Mouse (Mus musculus): ENCODE data around the gene Fbxo6.

Gene Fbxo6

DNA sequence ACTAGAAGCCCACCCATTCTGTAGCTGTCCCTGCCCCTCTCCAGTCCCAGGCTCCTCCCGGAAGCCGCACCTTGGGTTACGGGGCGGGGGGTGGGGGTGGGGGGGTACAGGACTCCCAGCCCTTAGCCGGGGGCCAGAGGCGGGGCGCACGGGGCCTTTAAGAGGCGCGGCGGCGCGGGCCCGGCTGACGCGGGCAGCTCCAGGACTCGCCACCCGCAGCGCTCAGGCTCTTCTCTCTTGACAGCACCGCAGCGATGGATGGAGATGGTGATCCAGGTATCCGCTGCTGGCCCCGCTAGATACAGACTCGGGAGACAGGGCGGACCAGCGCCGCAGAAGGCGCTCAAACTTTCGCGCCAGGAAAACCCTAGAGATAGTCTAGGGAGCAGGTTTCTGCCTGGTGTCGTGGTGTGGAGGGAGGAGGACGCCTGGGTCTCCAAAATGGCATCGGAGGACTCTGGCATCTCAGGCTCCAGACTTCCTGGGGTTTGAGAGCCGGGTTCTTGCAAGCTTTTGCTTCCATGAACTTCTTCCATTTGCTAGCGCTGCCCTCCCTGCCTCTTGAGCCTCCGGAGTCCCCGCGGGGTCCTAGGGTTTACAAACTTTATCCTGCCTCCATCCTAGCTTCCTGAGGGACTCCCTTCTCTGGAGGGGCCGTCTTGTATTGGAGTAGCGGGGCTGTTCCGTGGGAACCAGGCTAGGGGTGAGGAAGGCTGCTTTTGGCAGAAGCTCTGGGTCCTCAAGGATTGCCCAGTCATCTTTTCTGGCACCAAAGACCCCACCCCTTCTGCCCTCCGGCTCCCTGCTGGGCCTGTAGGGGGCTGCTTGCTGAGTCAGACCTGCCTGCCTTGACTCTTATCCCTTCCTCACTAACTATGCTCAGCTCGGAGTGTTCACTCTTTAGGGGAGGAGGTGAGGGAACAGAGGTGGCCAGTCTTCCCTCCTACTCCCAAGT, 8.8 kb upstream of the Fbxo6 start, which contains the start of the genes Fbxo44 and Fbxo2:
TSS of gene Fbxo44 (minus strand) at position 47 of the 955 bp plus-strand sequence.
TSS of gene Fbxo2 (plus strand) at position 186 of the 955 bp plus-strand sequence.
- no peak for DNase-seq (ENCODE audit: low spot score)

DNA sequence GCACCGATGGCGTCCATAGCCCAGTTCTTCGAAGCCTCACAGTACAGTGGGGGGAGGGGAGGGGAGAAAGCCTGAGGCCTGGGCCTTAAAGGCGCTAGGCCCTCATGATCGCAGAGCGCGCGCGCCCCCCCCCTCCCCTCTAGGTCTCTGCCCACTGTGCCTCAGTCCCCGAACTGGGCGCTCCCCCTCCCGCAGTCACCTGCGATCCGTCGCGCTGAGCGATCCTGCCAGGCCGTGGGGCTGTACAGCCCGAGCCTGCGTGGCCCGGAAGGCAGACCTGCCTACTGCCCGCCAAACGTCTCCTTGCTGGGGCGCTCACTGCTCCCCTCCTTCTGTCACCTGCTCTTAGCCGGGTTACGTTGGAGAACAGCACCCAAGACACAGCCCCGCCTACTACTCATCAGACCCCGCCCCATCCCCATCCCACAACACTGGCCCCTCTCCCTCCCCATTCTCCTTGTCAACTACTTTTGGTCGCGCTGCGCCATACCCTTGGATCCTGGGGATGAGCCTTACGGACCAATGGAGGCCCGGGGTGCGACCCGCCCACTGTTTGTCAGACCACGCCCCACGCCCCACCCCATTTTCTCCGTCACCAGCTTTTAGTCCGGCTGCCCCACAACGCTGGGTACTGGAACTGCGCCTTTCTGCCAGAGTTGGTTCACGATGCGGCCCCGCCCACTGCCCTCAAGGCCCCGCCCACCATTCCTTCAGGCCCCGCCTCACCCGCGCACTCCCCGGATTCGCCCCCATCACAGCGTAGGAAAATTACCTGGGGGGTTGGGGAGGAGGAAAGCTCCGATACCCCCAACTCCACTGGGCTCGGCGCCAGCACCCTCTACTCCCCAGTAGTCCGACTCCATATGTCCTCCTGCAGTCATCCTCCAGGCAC, 7.8 kb upstream of the Fbxo6 start:
- DNase-seq (ENCODE audit: low spot score) = peak; percentile 90

DNA sequence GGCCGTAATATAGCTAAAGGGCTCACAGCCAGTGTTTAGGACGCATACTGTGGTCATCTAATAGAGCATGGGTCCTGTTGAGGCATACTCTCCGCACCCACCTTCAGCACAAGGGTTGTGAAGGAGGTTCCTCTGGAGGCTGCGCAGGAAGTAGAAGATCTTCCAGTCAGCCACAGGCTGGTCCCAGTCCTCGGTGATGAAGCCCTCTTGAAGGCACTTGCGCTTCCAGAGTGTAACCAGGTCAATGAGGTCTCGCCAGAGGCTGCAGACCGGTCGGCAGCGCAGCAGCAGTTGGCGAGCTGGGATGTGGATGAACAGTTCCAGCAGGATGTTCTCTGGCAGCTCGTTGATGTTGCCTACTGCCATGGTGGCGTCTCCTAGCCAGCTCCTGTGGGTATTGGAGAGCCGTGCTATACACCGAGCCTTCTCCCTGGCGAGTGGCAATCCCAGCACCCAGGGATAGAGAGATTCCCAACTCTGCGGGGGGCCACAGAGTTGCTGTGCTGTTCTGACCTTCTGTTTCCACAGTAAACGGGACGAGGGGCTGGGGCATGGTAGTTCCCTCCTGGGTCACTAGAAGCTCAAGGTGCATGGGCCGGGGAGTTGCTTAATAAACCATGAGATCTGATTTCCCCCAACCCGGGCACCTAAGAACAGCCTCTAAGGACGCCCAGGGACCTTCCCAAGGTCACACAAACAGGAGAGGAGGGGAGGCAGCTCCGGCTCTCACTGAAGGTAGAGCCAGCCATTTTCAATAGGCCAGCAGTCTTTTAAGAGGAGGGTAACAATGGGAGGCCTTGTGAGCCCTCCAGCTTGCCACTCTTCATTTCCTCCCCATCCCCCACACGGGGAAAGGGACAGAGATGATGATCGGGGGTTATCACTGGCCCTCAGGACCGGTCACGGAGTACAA, 6.8 kb upstream of the Fbxo6 start:
- DNase-seq (ENCODE audit: low spot score) = no peak

DNA sequence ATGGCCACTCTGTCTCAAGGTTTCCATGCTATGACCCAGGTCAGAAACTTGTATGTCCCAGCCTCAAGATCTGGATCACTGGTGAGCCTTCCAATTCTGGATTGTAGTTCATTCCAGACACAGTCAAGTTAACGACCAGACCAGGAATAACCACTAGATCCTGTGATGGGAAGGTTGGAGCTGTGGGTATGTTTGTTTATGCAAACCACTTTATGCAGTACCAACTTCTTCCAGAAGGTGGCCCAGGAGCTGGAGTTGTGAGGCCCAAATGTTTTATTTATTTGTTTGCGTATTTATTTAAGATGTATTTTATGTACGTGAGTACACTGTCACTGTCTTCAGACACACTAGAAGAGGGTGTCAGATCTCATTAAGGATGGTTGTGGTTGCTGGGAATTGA, 3.0 kb upstream of the Fbxo6 start:
- no peak for DNase-seq (ENCODE audit: low spot score)

DNA sequence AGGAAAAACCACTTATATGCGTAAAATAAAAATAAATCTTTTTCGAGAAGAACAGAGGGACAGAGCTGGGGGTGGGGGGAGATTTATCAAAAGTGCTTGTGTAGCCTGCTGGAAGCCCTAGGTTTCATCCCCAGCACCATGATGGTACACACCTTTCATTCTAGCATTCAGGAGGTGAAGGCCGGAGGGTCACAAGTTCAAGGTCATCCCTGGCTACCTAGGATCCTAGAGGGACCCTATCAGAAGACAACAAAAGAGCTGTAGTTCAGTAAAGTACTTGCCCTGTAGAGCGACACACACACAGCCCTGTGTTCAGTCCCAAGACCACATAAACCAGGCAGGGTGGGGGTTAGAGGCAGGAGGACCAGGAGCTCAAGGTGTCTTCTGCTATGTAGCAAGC, 2.1 kb upstream of the Fbxo6 start:
- DNase-seq (ENCODE audit: low spot score) = no peak

DNA sequence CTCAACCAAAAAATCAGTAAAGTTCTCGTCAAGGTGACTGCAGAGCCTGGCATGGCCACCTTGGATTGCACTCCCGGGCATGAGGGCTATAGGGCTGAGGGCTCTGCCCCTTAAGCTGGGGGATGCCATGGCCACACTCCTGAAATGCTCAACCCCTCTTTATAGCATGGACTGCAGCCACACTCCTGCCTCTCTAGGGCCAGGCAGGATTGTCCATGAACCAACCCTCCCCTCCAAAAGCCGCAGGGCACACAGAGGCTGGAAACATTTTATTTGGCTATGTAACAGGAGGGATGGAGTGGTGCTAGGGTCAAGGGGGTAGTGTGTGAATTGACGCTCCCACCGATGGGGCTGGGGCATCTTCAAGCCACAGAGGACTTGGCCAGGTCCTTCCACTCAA, 607 bp upstream of the Fbxo6 start:
- no peak for DNase-seq (ENCODE audit: low spot score)

DNA sequence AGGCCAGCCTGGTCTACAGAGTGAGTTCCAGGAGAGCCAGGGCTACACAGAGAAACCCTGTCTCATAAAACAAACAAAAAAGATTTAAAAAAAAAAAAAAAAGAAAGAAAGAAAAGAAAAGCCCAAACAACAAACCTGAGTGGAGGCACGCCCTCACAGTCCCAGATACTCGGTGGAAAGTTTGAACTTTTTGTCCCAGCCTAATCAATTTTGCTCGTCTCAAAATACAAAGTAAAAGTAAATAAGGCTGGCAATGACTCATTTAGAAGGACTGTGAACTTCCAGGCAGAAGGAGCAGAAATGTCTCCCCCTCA, 1.0 kb downstream of the Fbxo6 start:
- DNase-seq (ENCODE audit: low spot score) = no peak

DNA sequence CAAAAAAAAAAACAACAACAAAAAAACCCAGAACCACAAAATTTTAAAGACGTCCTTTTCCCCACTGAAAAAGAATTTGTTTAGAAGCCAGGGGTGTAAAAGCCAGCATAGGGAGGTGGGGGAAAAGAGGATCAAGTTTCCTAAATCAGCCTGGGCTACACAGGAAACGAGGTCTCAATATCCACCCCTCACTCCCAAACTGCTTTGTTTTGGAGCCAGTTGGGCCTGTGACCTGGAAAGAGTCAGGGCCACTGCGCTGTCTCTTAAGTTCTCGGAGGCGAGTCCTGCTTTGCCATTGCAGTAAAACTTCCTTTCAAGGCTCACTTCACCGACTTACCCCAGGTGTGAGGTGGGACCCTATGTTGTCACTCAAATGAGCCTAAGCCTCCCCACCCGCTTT, 1.7 kb downstream of the Fbxo6 start:
- DNase-seq (ENCODE audit: low spot score) = no peak

DNA sequence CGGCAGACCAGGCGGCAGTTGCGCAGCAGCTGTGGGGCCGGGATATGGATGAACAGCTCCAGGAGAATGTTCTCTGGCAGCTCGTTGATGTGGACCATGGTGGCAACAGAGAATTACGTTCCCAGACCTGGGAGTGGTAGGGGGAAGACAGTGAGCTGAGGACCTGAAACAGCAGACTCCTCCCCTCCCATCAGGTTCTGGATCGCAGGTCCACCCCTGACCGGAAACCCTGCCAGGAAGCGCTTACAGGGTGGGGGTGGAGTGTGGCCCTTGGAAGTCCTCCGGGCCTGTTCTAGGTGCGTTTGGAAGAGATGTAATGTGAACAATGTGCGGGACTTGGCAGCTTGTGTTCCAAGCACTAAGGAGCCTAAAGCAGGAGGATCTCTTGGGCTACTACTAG, 2.4 kb downstream of the Fbxo6 start:
- DNase-seq (ENCODE audit: low spot score) = no peak

DNA sequence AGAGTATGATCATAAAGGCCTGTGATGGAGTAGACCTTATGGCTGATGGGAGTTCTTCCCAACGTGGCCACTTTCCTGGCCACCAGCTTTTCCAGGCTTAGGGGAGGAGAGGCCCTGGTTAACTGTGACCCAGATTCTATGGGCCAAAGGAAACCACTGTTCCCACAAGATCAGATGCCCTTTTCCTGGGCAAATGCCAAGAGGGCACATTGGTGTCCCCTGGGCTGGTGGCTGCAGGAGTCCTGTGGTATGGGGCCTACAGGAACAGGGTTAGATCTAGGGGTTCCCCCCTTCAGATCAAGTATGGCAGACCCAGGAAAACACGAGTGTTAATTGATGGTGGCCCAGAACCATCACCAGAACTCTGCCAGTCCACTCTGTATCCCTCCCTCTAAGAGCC, 4.2 kb downstream of the Fbxo6 start:
- no peak for DNase-seq (ENCODE audit: low spot score)

DNA sequence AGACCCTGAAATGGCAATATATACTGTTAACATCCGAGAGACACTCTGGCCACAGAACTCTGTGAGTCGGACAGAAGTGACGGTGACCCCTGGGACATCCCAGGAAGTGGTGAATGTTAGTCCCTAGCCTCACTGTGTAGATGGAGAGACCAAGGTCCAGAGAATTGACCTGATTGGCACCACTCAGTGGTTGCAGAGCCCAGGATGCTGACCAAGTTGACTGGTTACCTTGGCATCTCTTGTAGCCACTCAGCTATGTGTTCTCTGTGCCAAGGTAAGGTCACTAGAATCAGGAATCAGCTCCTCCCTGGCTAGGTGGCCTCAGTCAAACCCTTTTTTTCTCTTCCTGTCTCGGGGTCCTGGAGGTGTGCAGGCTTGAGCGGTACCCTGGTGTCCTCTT, 8.2 kb downstream of the Fbxo6 start:
- no peak for DNase-seq (ENCODE audit: low spot score)

DNA sequence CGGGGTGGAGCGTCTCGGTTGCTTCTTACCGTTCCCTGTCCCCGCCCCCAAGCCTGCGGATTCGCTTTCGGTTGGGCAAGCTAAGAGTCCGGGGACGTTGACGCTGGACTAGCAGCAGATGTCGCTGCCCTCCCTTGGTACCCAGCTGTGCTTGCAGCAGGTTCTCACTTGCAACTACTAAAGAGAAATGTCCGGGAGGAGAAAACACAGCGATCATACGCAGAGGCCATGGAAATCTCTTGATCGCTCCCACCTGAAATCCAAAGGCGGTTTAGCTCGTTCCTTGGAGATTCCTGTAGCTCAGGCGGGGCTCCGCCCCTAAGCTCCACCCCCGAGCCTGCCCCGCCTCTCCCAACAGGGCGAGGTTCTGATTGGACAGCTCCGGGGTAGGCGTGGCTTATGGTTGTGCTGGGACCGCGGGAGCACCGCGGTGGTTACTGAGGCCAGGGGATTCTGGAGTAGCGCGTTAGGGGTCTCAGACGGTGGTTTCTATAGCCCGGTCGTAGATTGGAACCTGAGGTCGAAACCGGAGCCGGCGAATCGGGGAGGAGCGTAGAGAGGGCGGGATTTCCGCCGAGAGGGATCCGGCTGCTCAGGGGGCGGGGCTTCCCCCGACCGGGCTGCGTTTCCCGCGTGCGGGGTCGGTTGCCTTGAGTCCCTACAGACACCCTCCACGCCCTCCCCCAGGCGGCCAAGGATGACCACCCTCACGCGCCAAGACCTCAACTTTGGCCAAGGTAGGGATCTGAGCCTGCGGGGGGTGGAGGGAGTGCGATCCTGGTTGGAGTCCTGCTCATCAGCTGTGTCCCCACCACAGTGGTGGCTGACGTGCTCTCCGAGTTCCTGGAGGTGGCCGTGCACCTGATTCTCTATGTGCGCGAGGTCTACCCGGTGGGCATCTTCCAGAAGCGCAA, 11.6 kb downstream of the Fbxo6 start:
- peak; percentile 95 for DNase-seq (ENCODE audit: low spot score)

DNA sequence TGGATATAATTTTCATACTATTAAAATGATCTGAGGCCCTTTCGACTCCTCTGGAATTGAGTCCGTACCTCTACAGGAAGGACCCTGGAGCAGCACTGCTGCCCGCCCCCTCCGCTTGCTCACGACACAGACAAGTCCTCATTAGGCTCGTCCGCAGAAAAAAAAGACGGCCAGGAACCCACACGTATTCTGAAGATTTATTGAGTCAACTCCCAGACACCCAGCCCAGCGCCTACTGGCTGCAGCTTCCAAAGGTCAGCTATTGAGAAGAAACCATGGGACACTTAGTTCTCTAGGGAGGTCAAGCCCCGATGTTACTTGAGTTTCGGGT, 12.2 kb downstream of the Fbxo6 start:
- no peak for DNase-seq (ENCODE audit: low spot score)

DNA sequence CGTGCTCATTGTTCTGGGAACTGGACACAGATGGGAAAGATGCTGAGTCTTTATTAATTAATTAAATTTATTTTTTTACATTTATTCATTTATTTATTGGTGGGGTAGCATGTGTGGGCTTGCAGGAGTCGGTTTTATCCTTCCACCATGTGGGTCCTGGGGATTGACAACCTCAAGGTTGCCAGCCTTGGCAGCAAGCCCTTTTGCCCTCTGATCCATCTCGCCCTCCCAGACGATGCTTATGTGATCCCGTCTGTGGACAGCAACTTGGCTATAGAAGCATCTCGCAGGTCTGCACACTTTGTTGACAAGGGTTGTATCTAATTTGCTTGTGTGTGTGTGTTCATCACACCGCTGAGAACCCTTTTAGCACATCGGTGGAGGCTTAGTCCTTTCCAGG, 14.4 kb downstream of the Fbxo6 start:
- DNase-seq (ENCODE audit: low spot score) = no peak

DNA sequence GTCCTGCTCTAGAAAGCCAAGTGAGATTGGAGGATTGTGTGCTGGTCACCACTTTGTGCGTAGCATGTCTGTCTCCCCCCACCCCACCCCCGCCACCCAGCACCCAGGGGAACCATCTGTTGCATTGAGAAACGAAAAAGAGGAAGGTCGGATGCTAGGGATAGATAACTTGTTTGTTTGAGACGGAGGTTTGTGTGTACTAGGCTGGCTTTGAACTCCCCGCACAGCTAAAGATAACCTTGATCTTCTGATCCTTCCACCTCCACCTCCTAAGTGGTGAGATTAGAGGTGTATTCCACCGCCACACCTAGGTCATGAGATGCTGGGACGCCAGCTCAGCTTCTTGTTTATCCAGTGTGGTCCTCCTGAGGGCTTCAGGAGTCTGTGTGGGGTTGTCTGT, 17.0 kb downstream of the Fbxo6 start:
- no peak for DNase-seq (ENCODE audit: low spot score)

DNA sequence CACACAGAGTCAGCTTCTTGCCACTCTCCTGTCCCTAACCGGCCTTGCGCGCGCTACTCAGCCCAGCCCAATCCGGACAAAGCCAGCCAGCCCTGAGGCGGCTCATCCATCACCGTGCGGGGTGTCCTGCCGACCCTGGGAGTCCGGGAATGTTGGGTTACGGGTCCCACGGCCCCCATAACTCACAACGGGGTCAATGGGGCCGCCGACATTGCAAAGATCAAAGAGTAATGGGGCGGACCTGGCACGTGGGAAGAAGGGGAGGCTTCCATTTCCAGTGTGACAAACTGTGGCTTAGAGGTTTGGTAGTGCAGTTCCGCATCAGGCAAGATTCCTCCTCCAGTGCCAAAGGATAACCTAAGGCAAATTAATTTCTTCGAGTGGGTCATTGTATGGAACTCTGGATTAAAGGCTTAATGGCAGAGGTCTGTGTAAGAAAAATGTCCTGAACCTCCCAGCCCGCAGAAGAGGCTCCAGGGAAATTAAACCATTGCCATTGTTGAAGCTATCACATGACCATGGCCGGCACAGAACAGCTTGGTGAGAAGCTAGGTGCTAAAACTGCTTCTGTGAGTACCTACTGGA, 20.4 kb downstream of the Fbxo6 start:
- DNase-seq (ENCODE audit: low spot score) = no peak

DNA sequence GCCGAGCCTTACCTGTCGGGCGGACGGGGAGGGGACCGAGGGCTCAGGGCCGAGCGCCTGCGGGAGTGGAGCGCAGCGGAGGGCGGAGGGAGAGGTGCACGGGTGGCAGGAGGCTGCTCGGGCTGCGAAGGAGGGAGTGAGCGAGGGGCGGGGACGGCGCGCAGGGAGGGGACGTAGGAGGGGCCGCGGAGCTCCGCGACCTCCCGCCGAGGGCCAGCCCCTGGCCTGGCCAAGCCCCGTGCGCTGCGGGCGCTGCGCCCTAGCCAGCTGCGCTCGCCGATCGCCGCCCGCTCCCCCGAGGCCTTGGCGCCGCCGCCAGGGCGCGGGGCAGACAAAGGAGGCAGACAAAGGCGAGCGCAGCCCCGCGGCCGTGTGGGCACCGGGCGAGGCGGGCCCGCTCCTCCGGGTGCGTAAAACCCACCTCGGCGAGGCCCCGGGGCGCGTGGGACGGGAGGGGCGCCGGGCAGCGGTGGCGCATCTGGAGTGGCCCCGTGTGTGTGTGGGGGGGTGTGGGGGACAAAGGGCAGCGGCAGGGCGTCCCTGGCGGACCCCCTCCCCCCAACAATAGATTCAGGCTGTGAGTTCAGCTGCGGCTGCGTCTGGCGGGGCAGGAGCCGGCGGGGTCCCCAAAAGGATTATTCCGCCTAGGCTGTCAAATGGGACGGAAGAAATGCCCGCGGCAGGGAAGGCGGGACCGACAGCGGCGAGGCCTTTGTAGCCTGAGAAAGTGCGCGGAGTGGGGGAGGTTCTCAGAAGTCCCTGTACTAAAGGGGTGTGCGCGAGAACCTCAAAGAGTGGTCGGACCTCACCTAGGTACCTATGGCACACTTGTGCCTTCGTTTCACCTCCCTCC, 21.2 kb downstream of the Fbxo6 start, which contains the start of gene Draxin:
TSS of gene Draxin (minus strand) at position 138 of the 853 bp plus-strand sequence.
- no peak for DNase-seq (ENCODE audit: low spot score)

DNA sequence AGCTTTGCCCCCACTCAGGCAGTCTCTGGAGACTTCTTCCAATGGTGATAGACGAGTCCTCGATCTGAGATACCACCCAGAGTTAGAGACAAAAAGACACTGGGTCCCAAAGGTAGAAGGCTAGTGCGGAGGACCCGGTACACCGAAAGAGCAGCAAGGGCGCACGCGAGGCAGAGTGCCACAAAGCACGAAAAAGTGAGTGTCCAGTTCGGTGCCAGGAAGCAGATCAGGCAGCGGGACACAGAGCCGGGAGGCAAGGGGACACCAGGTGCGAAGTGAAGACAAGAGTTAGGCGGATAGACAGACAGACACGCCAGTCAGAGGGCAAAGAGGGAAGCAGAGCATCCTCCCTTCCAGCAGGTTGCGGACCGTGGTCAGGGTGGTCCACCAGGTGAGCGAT, 21.8 kb downstream of the Fbxo6 start, which contains the start of gene Mad2l2:
TSS of gene Mad2l2 (plus strand) at position 252 of the 400 bp plus-strand sequence.
- no peak for DNase-seq (ENCODE audit: low spot score)

DNA sequence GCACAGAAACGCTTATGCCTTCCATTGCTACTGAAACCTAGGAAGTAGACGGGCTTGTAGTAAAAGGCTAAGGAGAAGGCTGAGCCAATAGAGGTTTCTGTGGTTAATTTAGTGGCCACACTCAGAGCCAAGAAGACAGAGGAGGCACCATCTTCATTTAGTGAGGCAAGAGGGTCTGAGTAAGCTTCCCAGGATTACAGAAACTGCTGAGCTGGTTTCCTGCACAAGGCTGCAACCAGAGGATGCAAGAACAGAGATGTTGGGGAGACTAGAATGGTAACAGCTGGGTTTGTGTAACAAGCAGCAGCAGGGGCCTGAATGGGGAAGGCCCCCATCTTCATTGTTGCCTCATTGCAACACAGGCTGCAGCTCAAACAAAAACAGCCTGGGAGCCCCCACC, 23.3 kb downstream of the Fbxo6 start:
- DNase-seq (ENCODE audit: low spot score) = no peak
